Mouse (Mus musculus) limb, embryonic 12.5 days (tissue): ENCODE results near the gene Lrrc52. TPM values are rescaled to one million over a fixed set of nuclear protein-coding genes. Genes with fewer than 3 reads are reported as not detected.

Source experiments
- ATAC-seq: fragments of 200-750 bp; cut with Nextera tagmentation; 2 replicates; pipeline ENCODE4 v1.8.0; 2017; ENCODE audit warnings: low read depth, moderate TSS enrichment; ENCODE audit not compliant: insufficient number of reproducible peaks, insufficient read depth, low FRiP score, low TSS enrichment
- H3K27ac ChIP-seq: fragments of 300-500 bp; sonication (generic); 2 replicates; pipeline ENCODE4 v1.5.1; 2016; ENCODE audit warnings: mild to moderate bottlenecking, moderate library complexity
- H3K27me3 ChIP-seq: fragments of 300-500 bp; sonication (generic); 2 replicates; pipeline ENCODE4 v1.6.1; 2016; ENCODE audit warnings: mild to moderate bottlenecking, moderate library complexity
- H3K36me3 ChIP-seq: fragments of 300-500 bp; sonication (generic); 2 replicates; pipeline ENCODE4 v1.6.1; 2016; ENCODE audit warnings: mild to moderate bottlenecking, moderate library complexity
- H3K4me1 ChIP-seq: fragments of 300-500 bp; sonication (generic); replicated peaks from 2 replicates; pipeline ENCODE4 v1.6.1; 2016
- H3K4me2 ChIP-seq: fragments of 300-500 bp; sonication (generic); 2 replicates; pipeline ENCODE4 v1.6.1; 2016; ENCODE audit warnings: mild to moderate bottlenecking, moderate library complexity
- H3K4me3 ChIP-seq: fragments of 300-500 bp; sonication (generic); replicated peaks from 2 replicates; pipeline ENCODE4 v1.5.1; 2016; ENCODE audit warnings: mild to moderate bottlenecking
- H3K9ac ChIP-seq: fragments of 300-500 bp; sonication (generic); replicated peaks from 2 replicates; pipeline ENCODE4 v1.6.1; 2016; ENCODE audit warnings: mild to moderate bottlenecking, moderate library complexity
- H3K9me3 ChIP-seq: fragments of 300-500 bp; sonication (generic); 2 replicates; pipeline ENCODE4 v1.6.1; 2016; ENCODE audit warnings: mild to moderate bottlenecking, moderate library complexity
- WGBS: fragments of 180-500 bp; shearing (Covaris S2); methylation state at CpG from one replicate; pipeline ENCODE4 v1.1.7; 2016; 5-methylcytosine and 5-hydroxymethylcytosine counted together
- polyA plus RNA-seq: library from polyadenylated mRNA; unstranded; fragments of >200 nt; fragmentation: Nextera tagmentation; extraction: Ambion mirVana; gene quantifications from 2 replicates; pipeline ENCODE4 v1.2.1, GENCODE M21; 2016

Lrrc52 gene
- polyA plus RNA-seq, 1 experiment from 2014 or later, result not detected

DNA sequence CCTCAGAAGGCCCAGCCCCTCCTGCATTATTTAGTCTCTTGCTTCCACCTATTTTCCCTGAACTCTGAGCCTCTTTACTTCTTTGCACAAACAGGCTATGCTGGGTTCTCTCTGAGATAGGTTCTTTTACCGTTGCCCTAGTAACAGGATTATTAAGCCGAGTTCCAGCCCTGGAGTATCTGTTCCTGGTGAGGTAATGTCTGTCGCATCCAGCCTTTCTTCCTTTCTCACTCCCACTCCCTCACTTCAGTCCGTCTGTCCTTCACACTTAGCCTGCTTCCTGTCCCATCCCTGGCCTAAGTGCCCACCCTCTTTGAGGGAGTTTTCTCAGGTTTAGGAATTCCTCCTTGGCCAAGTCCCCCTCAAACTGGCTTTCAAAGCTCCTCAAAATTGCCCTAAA, 7.0 kb upstream of the Lrrc52 start:
- Histone ChIP-seq H3K4me1 (no peaks in the 10 kb centered on the region), H3K4me2 (no peak overlapping the region), H3K36me3 (no peaks in the 10 kb centered on the region), H3K9me3 (no peaks in the 10 kb centered on the region), H3K9ac (no peak overlapping the region), H3K27me3 (no peaks in the 10 kb centered on the region), H3K27ac (no peak overlapping the region), H3K4me3 (no peak overlapping the region)
- 46% methylated on average over 4 of the region's 4 CpGs for WGBS
- no peak for ATAC-seq

DNA sequence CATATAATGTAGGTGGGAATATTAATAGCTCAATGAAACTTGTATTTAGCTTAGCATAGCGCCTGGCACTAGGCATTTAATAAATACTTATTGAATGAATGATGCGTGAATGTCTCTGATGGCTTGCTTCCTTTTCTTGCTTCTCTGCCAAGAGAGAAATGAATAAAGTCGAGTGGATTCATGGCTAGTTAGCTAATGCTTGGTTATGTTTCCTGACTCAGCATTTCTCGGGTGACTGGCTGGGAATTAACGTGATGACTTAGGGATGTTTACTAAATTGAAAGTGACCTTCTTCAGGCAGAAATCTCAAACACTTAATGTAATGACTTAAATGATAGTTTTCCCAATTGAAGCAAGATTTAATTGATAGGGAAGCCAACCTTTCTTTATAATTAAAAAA, 1.3 kb upstream of the Lrrc52 start:
- no peak overlapping the region for H3K4me3 ChIP-seq
- 76% methylated on average over 5 of the region's 5 CpGs for WGBS

DNA sequence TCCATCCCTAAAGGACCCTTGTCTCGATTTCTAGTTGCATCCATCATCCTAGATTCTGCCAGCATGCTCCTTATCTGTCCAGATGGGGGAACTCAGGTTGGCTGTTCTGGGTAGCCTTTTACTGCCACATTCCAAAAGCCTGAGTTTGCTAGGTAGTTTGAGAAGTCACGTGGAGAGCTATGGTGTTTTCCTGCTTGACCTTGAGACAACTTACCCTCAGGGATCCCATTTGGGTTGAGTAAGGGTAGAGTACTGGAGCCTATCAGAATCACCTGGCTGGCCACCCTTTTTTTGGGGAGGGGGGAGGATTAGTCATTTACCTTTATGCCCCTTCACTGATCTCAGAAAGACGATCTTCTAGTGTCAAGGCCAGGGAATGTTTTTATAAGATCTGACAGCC, 9.3 kb downstream of the Lrrc52 start:
- Histone ChIP-seq H3K4me3 (no peak overlapping the region), H3K36me3 (no peaks in the 10 kb centered on the region), H3K27me3 (peaks cover 21% of the 10 kb centered on the region), H3K9me3 (no peaks in the 10 kb centered on the region), H3K4me1 (0 out of 2 replicates have a peak, but pooled peaks cover 3% of the 10 kb centered on the region), H3K9ac (no peak overlapping the region), H3K4me2 (no peak overlapping the region), H3K27ac (no peak overlapping the region)
- WGBS, result 66% methylated on average over 3 of the region's 3 CpGs
- ATAC-seq, result no peak

More for the DNA sequence above, 1.3 kb upstream of the Lrrc52 start:
- no peak for ATAC-seq
- Histone ChIP-seq H3K4me1 (no peaks in the 10 kb centered on the region), H3K36me3 (no peaks in the 10 kb centered on the region), H3K9ac (no peak overlapping the region), H3K9me3 (no peaks in the 10 kb centered on the region), H3K27ac (no peak overlapping the region), H3K27me3 (peaks cover 18% of the 10 kb centered on the region), H3K4me2 (no peak overlapping the region)

DNA sequence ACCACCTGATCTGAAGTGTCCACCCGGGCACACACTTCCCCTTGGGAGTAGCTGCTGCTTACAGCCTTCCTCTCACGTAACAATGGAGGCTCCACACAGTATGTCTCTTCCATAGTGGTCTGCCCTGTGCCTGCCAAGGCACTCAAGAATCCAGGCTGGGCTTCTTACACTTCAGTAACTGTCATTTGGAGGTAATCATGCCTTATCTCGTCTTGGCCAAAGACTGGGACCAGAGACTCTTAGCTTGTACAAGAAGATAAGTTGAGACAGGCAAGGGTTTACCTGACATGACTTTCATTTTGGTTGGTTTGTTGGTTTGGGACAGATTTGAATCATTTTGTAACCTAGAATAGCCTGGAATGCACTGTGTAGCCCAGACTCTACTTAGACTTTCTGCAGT, 13.5 kb downstream of the Lrrc52 start:
- no peak for ATAC-seq
- no peaks in the 10 kb centered on the region for H3K36me3 ChIP-seq
- 85% methylated on average over 3 of the region's 3 CpGs for WGBS
- no peaks in the 10 kb centered on the region for H3K4me1 ChIP-seq
- H3K9ac ChIP-seq, result no peak overlapping the region
- H3K4me3 ChIP-seq, result no peak overlapping the region
- no peak overlapping the region for H3K27ac ChIP-seq
- no peaks in the 10 kb centered on the region for H3K9me3 ChIP-seq
- H3K27me3 ChIP-seq, result peaks cover 45% of the 10 kb centered on the region
- H3K4me2 ChIP-seq, result no peak overlapping the region

- WGBS, result 69% methylated on average over 6 of the region's 6 CpGs
- H3K27ac ChIP-seq, result no peak overlapping the region
- H3K9ac ChIP-seq, result no peak overlapping the region
- no peak overlapping the region for H3K4me2 ChIP-seq
- no peak overlapping the region for H3K4me3 ChIP-seq
- H3K4me1 ChIP-seq, result no peaks in the 10 kb centered on the region
- no peaks in the 10 kb centered on the region for H3K36me3 ChIP-seq
- no peaks in the 10 kb centered on the region for H3K9me3 ChIP-seq
- ATAC-seq, result no peak
- H3K27me3 ChIP-seq, result peaks cover 45% of the 10 kb centered on the region
These were observed 14.1 kb downstream of the Lrrc52 start for GRCm38 (mm10) chr1:167452456-167452855.

DNA sequence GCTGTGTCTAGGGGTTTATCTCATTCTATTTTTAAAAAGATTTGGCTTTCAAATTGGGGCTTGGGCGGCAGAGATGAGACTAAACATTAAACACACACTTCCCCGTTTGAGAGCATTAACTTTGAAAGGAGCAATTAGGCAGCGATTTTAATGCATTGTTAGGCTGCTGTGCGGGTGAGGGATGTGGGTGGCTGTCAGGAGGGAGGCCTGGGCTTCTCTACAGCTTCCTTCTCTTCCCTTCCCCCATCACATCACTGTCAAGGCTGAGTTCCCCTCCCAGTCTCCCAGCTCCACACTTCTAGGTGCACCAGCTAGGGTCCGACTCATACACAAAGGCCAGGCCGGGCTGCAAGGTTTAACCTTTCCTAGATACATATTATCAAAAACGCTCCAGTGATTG, 18.0 kb downstream of the Lrrc52 start:
- ATAC-seq, result no peak

GRCm38 (mm10) chr1:167448088-167448487, 18.5 kb downstream of the Lrrc52 start:
- Histone ChIP-seq H3K4me2 (no peak overlapping the region), H3K36me3 (no peaks in the 10 kb centered on the region), H3K4me3 (no peak overlapping the region), H3K9me3 (no peaks in the 10 kb centered on the region), H3K4me1 (no peaks in the 10 kb centered on the region), H3K27ac (no peak overlapping the region), H3K27me3 (peaks cover 62% of the 10 kb centered on the region), H3K9ac (no peak overlapping the region)
- 56% methylated on average over 6 of the region's 6 CpGs for WGBS
- ATAC-seq, result no peak

More for the DNA sequence above, 18.0 kb downstream of the Lrrc52 start:
- Histone ChIP-seq H3K27ac (no peak overlapping the region), H3K9me3 (no peaks in the 10 kb centered on the region), H3K4me3 (no peak overlapping the region), H3K4me1 (no peaks in the 10 kb centered on the region), H3K36me3 (no peaks in the 10 kb centered on the region), H3K9ac (no peak overlapping the region), H3K4me2 (no peak overlapping the region), H3K27me3 (peaks cover 62% of the 10 kb centered on the region)
- 38% methylated on average over 7 of the region's 7 CpGs for WGBS

DNA sequence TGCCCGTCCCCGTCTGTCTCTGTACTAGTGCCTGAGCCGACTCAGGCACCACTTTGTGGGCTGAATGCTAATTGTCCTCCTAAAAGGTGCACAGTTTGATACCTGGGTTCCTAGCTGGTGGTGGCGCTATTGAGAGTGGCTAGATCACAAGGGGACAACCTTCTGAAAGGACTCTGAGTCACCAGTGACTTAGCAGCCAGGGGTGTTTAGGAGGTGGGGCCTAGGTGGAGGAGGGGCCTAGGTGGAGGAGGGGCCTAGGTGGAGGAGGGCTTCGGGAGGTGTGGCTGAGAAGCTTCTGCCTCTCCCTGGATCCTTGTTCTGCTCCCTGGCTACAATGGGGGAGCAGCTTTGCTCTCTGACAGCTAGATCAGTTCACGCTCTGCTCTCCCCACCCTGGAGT, 20.1 kb downstream of the Lrrc52 start:
- Histone ChIP-seq H3K9ac (no peak overlapping the region), H3K4me3 (no peak overlapping the region), H3K36me3 (no peaks in the 10 kb centered on the region), H3K27me3 (peaks cover 64% of the 10 kb centered on the region), H3K27ac (no peak overlapping the region), H3K9me3 (no peaks in the 10 kb centered on the region), H3K4me2 (no peak overlapping the region), H3K4me1 (no peaks in the 10 kb centered on the region)
- no peak for ATAC-seq
- 84% methylated on average over 6 of the region's 6 CpGs for WGBS

DNA sequence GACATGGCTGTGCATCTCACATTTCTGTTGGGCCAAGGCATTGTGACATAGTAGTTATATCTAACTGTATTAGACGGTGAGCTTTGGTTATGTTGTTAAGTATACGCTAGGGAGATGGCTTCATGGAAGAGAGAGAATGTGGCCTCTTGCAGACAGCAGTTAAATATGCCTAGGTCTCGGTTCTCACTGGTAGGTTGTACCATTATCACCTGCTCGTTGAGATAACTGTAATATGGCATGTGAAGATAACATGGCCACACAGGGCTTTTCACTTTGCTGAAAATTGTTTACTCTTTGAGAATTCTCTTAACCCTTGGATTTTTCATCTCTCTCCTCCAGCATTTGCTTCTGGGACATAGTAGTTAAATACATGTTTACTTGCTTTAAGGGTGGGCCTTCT, 21.4 kb downstream of the Lrrc52 start:
- Histone ChIP-seq H3K4me3 (no peak overlapping the region), H3K4me2 (no peak overlapping the region), H3K9me3 (no peaks in the 10 kb centered on the region), H3K27me3 (peaks cover 72% of the 10 kb centered on the region), H3K9ac (no peak overlapping the region), H3K36me3 (no peaks in the 10 kb centered on the region), H3K4me1 (no peaks in the 10 kb centered on the region), H3K27ac (no peak overlapping the region)
- no peak for ATAC-seq
- WGBS, result 91% methylated on average over 4 of the region's 4 CpGs

DNA sequence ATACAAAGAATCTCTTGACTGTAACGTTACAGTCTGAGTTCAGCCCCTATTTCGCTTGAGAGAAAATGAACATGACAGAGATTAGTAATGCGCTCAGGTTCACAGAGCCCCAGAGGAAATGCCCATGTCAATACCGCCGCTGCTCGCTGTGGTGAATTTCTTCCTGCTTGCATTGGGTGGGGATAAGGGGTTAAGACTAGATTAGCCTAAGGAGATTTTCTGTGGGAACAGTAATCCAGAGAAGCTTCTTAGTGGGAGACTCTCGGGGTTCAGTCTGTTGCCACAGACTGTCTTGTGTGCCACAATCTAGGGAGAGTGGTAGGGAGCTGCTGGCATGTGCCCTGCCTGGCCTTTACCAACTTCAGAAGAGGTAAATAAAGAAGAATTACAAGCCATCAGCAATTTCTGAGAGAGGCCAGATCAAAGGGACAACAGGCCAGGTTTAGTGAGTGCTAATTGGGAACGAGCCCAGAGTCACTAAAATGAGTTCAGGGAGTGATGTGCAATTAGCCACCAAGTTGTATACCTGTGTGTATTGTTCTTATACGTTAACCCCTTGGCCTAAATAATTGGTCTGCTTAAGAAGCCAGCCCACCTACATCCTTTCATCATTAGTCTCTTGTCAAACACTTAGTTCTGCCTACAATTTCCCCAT, 28.2 kb downstream of the Lrrc52 start:
- Histone ChIP-seq H3K27ac (no peak overlapping the region), H3K9me3 (no peaks in the 10 kb centered on the region), H3K9ac (no peak overlapping the region), H3K4me3 (no peak overlapping the region), H3K27me3 (peaks cover 76% of the 10 kb centered on the region), H3K36me3 (no peaks in the 10 kb centered on the region), H3K4me1 (peaks cover 4% of the 10 kb centered on the region; the same call in 1 of the 2 replicates), H3K4me2 (no peak overlapping the region)
- ATAC-seq, result no peak
- 36% methylated on average over 9 of the region's 9 CpGs for WGBS

DNA sequence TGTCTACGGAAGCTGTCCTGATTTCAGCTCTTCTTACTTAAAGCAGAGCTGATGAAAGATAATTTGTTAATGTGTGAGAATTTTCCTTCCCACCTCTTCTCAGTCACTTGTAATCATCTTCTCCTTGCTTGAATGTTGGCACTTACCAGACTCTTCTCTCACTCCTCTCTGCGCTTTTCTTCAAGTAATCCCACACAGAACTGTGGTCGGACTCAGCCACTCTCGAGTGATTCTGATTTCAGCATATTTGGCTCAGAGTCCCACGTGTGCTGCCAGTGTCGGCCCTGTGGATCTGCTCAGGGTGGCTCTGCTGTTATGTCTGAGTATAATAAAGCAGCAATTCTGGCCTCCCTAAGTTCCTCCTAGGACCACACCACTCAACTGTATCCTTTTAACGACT, 29.5 kb downstream of the Lrrc52 start:
- no peak for ATAC-seq
- Histone ChIP-seq H3K36me3 (no peaks in the 10 kb centered on the region), H3K9ac (no peak overlapping the region), H3K27me3 (peaks cover 77% of the 10 kb centered on the region), H3K27ac (no peak overlapping the region), H3K9me3 (no peaks in the 10 kb centered on the region), H3K4me1 (peaks cover 4% of the 10 kb centered on the region; the same call in 1 of the 2 replicates), H3K4me2 (no peak overlapping the region), H3K4me3 (no peak overlapping the region)
- WGBS, result 70% methylated on average over 7 of the region's 7 CpGs
